Mouse (Mus musculus) frontal cortex, adult (tissue): ENCODE measurements at regions not wholly inside any gene's neighbourhood (a gene's known extent, or its start where the extent isn't known, plus 50 kb on each side); places are given as distances from the start of the nearest gene placed in this dataset.
A peak's percentile ranks its signal among the peaks of the same experiment; 100 is the strongest.

ENCODE experiments used
- ATAC-seq: cut with Nextera tagmentation; 2 replicates; pipeline ENCODE4 v1.9.2; 2017; ENCODE audit warnings: mild to moderate bottlenecking, moderate library complexity, mixed read lengths; ENCODE audit not compliant: low TSS enrichment

DNA sequence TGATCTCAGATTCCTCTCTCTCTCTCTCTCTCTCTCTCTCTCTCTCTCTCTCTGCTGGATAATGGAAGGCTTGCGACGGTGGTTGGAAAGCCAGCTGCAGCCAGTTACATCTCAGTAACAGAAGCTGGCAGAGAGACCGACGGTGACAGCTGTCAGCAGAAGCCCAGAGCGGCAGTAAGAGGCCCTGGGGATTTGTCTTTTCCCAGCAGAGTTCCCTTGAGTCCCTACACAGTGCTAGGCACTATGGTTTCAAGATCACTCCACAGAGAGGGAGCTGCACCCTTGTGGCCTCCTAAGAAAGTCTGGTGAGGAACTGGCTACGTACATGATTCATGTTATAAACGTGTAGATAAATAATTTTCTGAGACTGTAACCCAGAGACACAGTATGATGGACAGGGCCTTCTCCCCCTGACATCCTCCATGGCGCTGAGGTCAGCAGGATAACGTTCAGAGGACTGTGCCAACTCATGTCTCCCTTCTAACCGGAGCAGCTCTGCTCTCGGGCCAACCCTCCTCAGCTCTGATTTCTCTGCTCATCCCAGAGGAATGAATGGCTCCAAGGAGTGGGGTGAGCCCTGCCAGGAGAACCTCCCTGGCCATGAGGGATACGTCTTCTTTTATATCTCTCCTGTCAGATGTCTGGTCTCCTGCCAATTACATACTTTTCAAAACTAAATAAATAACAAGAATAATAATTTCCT, 253.5 kb upstream of the Cadm1 start:
- no peak for ATAC-seq

DNA sequence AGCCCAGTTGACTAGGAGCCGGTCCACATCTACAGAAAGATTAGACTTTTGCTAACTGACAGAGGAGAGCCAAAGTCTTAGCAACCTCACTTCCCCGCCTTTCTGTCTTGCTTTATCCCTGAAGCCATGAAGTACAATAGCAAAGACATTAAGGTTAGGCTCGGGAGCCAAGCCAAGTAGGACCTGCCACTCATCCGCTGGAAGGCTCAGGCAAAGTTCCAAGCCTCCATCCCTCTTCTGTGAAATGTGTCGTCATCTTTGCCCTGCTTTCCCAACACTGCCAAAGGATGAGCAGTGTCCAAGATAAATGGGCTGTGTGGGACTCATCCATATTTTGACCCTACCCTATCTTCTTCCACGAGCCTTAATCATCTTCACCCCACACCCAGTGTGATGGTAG, 250.6 kb upstream of the Cadm1 start:
- no peak for ATAC-seq

DNA sequence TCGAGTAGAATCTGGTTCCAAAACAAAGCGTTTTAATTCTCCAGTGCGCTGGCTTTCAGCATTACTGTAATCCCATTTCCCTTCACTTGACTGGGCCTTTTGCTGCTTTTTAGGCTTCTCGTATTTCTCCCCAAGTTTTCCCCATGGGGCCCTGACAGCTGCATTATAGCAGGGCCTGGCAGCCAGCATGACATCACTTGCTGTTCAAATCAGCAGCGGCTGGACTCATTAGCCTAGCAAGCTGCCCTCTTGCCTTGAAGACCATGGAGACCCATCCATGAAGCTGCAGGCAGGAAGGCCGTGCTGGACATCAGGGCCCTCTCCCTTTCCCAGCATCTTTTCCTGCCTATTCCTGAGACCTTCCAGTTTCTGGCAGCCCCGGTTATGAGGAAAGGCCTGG, 249.8 kb upstream of the Cadm1 start:
- ATAC-seq = no peak

DNA sequence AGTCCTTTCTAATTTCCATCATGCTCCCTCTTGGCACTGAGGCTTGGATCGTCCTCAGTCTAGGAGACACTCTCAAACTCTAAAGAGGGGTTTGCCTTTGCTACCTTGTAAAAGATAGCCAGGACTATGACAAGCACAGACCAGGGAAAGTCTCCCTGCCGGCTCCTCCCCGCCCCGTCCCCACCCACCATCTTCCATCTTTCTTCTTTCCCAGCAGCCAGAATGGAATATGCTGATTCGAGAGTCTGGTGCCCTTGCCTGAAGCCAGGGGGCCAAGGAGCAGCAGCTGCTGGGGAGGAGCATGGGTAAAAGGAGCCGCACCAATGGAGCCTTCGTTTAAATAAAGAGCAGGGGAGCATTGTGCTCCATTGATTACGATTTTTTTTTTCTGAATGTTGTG, 249.4 kb upstream of the Cadm1 start:
- ATAC-seq = no peak

DNA sequence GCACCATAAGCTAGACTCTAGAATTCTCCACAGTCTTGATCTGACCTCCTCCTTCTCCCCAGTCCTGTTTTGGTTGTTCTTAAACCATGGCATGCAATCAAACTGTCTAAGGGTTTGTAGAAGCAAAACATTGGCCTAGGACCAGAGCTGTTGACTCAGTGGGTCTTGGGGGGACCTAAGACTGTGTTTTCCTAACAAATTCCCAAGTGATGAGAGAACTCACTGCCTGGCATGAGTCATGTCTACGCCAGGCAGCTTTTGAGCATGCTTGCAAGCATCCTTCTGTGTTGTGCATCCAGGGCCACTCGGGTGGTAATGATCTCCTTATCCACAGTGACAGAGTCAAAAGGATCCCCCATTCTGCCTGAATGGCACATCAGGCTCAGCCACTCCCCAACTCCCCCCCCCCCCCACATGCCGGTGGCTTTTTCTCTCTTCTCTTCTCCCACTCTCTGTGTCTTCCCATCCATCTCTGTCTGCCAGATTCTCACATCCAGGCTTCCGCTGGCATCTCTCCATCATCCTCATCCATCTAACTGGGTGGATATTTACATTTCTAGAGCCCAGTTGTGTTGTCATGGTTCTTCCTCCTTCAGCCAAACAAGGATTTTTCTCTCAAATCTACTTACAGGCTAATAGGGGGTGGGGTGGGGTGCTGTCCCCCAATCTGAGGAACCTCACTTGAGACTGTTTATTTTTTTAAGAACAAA, 246.1 kb upstream of the Cadm1 start:
- no peak for ATAC-seq

DNA sequence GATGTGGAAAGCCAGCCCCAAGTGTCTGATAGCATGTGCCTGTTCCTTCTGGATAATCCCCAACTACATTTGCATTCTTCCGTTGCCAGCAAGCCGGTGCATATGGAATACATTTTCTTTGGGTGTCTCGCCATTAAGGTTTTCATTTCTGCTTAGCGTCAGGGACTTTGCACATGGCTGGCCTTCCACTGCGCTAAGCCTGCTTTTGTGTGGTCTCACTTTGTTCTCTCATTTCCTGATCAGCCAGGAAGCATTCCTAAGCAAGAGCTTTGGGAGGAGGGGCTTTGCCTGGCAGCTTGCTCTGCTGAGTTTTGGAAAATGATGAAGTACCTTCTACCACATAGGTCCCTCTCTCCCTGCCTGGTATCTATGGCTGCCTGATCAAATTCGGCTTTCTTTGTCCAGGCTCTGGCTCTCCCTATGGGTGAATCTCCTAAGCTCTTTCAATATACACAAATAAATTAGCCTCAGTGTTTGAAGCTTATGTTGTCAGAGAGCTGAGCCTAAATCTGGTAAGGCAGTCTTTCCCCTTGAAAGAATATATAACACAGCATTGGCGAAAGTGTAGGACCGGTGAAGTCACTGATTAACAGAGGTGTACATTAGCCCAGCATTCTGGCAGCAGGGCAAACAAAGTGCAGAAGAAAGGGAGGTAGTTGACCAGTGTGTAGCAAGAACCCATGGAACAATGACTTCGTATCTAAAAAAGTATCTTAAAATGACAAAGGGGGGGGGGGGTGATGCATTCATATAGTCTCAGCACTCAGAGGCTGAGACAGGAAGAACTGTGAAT, 242.8 kb upstream of the Cadm1 start:
- ATAC-seq = no peak

DNA sequence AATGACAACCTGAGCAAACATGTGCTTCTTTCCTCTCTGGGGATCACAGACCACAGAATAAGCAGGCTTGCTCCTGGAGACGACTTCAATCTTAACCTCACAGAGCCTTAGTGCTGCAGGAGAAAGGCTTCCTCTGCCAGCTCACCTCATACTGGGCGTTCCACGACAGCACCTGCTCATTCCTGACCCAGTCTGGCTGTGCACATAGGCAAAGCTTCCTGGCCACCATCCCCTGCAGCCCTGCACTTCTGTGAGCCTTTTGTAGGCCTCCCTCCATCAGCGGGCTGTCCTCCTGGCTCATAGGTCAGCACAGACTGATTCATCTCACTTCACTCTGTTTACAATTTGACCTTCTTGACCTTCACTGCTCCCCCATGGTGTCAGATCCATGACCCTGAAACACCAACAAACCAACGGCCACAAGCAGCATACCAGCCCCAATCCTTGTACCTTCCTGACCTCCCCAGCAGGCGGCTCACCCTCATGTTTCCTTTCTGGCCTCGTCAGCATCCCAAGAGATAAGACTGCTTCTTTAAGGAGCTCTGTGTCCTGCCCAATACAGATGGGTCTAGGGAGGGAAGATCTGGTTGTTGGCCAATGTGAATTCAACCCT, 241.3 kb upstream of the Cadm1 start:
- no peak for ATAC-seq

DNA sequence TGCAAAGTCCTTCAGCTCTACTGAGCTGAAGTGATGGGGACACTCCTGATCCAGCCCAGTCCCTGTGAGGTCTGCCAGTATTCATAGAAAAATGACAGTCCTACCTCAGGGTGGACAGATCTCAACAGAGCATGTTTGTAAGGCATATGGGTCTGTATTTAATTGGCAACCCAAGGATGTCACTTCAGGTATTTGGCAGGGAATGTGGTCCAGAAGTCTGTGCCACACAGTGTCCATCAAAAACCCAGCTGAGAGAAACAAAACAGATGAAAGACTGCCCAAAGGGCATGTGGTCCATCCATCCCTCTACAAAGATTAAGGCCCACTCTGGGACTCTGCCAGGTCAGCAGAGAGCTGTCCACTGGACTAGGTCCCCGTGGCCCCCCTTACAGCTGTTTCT, 229.3 kb upstream of the Cadm1 start:
- ATAC-seq = no peak

DNA sequence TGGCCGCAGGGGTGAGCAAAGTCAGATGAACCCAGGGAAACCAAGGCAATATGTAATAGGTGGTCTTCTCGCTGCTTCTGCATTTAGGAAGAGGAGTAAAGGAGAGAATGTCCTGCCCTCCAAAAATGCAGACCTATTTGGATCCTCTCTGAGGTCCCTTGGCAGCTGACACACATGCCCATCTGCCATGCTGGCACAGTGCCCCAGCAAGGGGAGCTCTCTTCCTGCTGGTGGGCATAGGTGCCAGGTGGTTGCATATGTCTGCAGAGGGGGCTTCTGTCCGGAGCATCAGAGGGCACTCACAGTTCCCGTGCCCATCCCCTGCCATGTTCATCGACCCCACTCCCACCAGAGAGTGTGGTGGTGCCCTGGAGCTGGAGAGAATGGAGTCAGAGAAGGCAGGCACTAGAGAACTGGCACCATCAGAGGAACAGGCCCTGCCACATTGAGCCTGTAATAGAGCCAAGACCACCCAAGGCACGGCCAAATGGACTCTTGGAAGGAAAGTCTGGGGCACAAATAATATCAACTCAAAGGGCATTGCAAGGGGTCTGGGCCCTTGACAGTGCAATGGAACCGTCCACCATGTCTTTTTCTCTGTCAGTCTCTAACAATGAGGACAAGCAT, 222.7 kb upstream of the Cadm1 start:
- ATAC-seq = no peak

DNA sequence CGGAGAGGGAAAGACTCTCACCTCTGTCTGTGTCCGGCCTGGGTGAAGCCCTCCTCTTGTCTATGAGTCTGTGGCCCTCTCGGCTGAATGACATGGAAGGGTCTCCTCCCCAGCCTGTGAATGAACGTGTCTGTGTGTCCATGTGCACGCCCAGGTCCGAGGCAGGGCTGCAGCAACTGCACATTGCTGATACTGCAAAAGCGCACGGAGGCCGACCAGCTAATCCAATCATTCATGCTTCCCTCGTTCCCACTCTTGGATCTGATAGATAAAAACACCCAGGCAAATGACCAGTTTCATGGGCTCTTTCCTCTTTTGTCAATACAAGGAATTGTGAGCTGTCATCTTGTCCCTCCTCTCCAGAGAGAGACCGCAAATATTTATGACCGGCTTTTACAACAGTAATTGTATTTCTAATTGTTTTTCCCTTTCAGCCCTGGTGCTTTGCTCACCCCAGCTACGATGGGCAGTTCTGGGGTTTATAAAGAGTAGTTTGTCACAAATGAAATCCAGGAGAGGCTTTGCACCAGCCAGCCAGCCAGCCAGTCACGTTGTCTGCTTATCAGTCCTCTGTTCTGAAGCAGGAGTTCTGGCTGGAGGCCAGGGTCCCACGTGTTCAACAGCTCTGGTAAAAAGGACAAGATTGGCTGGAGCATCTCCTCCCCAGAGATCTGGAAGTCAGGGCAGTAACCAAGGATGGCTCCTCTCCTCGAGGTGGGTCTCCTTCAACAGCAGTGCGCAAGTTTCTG, 222.0 kb upstream of the Cadm1 start:
- ATAC-seq = no peak

DNA sequence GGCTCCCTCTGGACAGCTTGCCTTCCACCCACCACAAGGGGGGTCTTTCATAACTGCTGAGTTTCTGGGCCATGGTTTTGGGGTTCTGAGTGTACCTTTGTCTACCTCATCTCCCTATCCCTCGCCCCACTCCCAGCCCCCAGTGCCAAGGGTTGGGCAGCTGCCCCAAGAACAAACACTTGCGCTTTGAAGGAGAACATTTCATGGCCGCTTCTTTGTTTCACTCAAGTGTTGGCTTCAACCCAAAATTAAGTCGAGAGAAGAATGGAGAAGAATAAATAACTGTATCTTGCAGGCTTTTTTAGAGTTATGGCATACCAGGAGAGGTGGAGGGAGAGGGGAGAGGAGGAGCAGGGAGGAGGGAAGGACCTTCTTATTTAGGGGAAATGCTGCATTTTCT, 216.5 kb upstream of the Cadm1 start:
- no peak for ATAC-seq

DNA sequence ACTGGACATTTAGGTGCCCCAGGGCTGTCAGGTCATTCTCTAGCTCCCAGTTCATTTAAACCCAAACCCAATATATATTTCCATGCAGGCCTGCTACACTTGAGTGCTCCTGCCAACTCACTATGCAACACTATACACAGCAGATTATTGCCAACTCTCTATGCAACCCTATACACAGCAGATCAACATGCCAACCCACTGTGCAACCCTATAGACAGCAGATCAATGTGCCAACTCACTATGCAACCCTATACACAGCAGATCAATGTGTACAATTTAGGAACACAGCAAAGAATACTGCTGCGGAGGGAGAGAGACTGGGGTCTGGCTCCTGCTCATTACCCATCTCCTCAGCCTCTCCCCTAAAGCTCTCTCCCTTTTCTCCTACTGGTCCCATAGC, 215.7 kb upstream of the Cadm1 start:
- no peak for ATAC-seq

DNA sequence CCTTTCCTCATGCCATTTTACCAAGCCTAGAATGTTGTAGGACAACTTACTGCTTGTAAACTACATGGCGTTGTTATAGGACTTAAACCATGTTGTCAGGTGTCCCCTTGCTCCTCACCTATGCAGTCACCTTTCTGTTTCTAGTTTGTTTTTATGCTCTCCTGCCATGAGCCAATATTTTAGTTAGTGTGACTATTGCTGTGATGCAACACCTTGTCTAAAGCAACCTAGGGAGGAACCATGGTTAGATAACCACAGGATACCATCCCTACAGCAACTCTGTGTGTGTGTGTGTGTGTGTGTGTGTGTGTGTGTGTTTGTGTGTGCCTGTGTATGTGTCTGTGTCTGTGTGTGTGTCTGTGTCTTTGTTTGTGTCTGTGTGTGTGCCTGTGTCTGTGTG, 209.6 kb upstream of the Cadm1 start:
- ATAC-seq = no peak

DNA sequence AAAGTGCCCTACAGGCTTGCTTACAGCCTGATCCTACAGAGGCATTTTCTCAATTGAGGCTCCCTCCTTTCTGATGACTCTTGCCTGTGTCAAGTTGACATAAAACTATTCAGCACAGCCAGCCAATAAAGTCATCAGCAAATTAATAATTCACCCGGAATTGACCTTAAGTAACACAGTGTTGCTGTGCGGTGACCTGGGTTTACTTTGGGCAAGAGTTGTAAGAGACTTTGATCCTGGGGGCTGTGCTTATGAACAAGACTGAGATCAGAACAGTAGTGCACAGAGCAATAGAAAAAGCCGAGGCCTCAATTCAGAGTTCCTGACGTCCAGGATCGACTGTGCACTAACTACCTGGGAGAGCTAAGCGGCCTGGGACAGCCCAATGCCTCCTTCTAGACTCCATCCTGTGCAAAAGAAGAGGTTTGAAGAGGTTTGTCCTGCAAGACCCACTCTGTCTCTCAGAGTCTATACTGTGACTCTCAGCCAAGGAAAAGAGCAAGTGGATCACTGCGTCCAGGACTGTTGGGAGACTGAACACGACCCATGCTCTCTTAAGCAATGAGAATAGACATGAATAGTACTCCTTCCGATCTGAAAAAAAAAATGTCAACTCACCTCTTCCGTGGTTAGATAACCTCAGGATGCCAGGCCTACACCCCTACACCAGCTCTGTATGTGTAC, 208.7 kb upstream of the Cadm1 start:
- no peak for ATAC-seq

DNA sequence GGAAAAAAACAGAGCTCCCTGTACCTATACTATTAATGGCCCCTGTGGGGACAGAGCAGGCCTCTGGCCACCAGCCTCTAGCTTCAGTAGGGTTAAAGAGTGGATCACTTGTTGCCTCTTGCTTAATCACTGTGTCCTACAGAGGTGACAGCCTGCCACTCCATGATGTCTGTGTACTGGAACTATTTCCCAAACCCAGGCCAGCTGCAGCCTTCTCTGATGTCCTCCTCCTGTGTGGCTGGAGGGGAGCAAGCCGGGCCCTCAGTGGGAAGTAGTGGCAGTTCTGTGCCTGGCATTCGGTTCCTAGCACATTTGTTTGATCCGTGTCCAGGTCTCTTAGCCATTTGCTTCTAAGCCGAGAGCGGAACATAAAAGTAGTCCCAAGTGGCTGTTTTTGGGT, 207.7 kb upstream of the Cadm1 start:
- ATAC-seq = no peak

DNA sequence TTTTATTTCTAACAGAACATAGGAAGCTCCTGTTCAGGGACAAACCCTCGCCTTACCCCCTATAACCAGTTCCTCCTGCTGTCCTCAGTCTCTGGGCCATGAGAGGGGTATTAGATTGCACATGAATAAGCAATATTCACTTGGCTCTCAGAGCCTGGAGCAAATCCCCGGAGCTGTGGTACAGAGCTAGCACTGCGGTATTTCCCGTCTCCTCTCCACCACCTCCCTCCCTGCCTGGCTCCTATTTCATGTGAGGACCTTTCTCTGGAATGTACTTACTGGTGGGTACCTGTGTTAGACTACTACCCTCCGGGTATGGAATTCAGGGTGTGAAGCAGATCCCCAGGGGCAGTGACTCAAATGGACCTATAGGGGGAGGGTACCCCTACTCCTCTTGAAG, 206.9 kb upstream of the Cadm1 start:
- no peak for ATAC-seq

DNA sequence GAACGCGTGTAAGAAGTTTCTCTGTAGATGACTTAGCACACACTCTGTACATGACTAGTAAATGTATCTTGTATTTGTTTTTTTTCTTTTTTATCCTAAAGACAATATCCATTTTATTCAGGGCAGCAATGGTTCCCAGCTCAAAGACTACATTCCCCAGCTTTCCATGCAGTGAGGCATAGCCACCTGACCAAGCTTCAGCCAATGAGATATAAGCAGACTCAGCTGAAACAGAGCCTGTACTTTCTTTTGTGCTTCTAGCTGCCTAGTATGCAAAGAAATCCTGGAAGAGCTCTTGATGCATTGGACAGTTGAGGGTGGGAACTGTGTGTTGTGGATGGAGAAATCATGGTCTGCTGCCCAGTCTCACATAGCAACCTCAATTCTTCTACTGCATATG, 202.4 kb upstream of the Cadm1 start:
- ATAC-seq = peak; percentile 97

DNA sequence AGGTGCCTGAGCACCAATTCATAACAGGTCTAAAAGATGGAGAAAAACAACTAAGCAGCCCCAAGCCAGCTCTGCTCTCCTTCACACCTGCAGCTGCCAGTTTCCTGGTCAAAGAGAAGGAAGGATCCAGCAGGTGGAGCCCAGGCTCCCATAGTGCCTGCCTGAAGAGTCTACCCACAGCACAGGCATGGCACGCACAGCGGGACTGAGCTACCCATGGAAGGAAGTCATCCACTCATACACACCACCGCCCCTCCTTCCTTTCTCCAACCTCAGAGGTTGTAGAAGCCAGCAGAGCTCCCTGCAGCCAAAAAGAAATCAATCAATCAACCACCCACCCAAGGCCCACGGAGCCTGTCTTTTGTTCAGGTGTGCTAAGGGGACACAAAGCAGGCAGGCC, 197.0 kb upstream of the Cadm1 start:
- no peak for ATAC-seq

DNA sequence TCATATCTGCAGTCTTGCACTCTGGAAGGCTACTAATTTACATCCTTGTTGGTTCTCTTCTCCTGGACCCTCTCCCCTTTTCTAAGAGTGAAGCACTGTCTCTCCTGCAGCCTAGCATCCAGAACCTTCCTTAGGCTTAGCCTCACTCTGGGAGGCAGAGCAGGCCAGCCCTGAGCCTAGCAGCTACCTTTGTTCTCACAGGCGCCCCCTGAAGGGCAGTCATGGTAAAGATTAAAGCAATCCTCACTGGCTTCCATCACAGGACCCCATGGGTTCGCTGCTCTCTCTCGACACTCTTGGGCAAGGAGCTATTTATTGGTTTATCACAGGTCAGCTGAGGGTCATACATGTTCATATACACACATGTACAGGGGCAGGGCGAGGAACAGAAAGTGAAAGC, 191.8 kb upstream of the Cadm1 start:
- no peak for ATAC-seq

DNA sequence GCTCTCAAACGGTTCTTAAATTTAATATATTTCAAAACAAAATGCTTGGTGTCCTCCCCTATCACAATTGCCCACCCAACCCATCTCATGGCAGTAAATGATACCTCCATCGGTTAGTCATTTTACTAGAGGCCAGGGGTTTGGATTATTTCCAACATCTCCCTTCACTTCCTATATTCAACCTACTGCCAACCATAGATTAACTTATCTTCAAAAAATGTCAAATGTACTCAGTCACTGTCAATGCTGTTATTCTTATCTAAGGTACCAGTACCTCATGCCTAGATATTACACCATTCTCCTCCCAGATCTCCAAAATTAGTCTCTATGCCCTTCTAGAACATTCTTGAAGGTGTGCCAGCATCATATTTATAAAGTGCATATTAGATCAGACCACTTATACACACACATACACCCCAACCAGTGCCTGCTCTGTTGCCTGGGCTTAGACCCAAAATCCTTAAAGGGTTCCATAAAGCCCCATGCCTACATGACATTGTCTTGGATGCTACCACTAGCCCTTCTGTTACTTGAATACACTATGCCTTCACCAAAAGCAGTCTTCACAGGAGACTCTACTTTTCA, 183.4 kb upstream of the Cadm1 start:
- no peak for ATAC-seq
